Mouse (Mus musculus): ENCODE data around the gene Cpsf4l. TPM values are rescaled to one million over a fixed set of nuclear protein-coding genes. Genes with fewer than 3 reads are reported as not detected.

Gene Cpsf4l
- polyA plus RNA-seq, 1 experiment, result not detected

- Histone ChIP-seq H3K27ac (ENCODE audit: insufficient read depth, low read depth, low read length) (peak overlapping the region; percentile 8; the same call in 1 of the 2 replicates), H3K4me3 (ENCODE audit: insufficient read depth, low read length) (no peak overlapping the region), H3K4me1 (ENCODE audit: control insufficient read depth, insufficient read depth, low read length) (peaks cover 66% of the 10 kb centered on the region)
- no peak for TF ChIP-seq POLR2A (IDR thresholded peaks at IDR 0.05; ENCODE audit: borderline replicate concordance, low read depth, low read length)
- no peak for TF ChIP-seq CTCF (IDR thresholded peaks at IDR 0.05; ENCODE audit: low read depth, low read length)
Measured at GRCm38 (mm10) chr11:113736848-113737552, 27.2 kb upstream of the Cpsf4l start.

DNA sequence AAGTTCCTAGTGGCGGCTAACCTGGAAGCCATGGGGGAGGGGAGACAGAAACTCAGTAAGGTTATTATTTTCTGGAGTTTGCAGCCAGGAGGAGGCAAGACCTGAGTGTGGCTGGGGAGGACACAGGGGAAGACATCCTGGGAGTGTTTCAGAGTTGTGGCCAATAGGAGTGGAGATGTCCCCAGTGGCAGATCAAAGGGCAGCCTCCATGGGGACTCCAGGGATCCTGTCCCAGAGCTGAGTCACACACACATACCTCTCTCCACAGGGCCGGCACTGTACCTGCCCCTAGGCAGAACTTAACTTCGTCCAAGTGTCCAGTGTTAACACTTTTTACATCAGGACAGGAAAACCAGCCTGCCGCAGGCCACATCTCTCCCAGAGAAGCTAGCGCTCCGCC is 25.3 kb upstream of the Cpsf4l start:
- no peak overlapping the region for H3K4me3 ChIP-seq (ENCODE audit: insufficient read depth, low read length)
- H3K27ac ChIP-seq (ENCODE audit: insufficient read depth, low read depth, low read length), result no peak overlapping the region
- TF ChIP-seq CTCF (IDR thresholded peaks at IDR 0.05; ENCODE audit: low read depth, low read length) (no peak), POLR2A (IDR thresholded peaks at IDR 0.05; ENCODE audit: borderline replicate concordance, low read depth, low read length) (no peak)
- H3K4me1 ChIP-seq (ENCODE audit: control insufficient read depth, insufficient read depth, low read length), result peaks cover 84% of the 10 kb centered on the region

GRCm38 (mm10) chr11:113733631-113734364 is 24.0 kb upstream of the Cpsf4l start:
- Histone ChIP-seq H3K4me3 (ENCODE audit: insufficient read depth, low read length) (peak overlapping the region; percentile 16), H3K4me1 (ENCODE audit: control insufficient read depth, insufficient read depth, low read length) (peaks cover 79% of the 10 kb centered on the region), H3K27ac (ENCODE audit: insufficient read depth, low read depth, low read length) (peak overlapping the region; percentile 80)
- TF ChIP-seq POLR2A (IDR thresholded peaks at IDR 0.05; ENCODE audit: borderline replicate concordance, low read depth, low read length) (no peak), CTCF (IDR thresholded peaks at IDR 0.05; ENCODE audit: low read depth, low read length) (no peak)

DNA sequence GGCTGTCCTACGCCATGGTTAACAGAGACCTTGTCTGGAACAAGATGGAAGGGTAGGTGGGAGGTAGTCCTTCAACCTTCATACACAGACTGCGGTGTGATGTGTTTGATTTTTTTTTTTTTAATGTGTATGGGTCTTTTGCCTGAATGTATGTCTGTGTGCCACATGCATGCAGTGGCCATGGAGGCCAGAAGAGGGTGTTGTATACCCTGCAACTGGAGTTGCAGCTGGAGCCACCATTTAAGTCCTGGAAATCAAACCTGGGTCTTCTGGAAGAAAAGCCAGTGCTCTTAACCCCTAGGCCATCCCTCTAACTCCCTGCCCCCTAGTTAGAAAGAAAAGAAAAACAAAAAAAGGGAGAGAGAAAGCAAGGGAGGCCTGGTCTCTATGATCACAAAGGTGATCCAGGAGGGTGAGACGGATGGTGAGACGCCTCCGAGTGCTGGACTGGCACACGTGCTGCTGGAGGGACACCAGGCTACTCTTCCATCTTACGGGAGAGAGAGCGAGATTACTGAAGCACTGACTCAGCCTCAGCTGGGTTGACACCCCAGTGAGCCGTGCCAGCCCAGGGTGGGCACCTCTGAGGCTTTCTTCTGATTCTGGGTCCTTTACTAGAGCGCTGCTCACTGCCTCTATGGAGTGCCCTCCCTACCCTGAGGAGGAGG is 22.3 kb upstream of the Cpsf4l start:
- no peak overlapping the region for H3K4me3 ChIP-seq (ENCODE audit: insufficient read depth, low read length)
- peaks cover 64% of the 10 kb centered on the region for H3K4me1 ChIP-seq (ENCODE audit: control insufficient read depth, insufficient read depth, low read length)
- peak overlapping the region; percentile 80 for H3K27ac ChIP-seq (ENCODE audit: insufficient read depth, low read depth, low read length)
- TF ChIP-seq POLR2A (IDR thresholded peaks at IDR 0.05; ENCODE audit: borderline replicate concordance, low read depth, low read length) (no peak), CTCF (IDR thresholded peaks at IDR 0.05; ENCODE audit: low read depth, low read length) (no peak)

- Histone ChIP-seq H3K4me3 (ENCODE audit: insufficient read depth, low read length) (no peak overlapping the region), H3K4me1 (ENCODE audit: control insufficient read depth, insufficient read depth, low read length) (peaks cover 59% of the 10 kb centered on the region)
Measured at GRCm38 (mm10) chr11:113730879-113731278, 21.1 kb upstream of the Cpsf4l start.

GRCm38 (mm10) chr11:113729917-113730316 is 20.1 kb upstream of the Cpsf4l start:
- TF ChIP-seq POLR2A (IDR thresholded peaks at IDR 0.05; ENCODE audit: borderline replicate concordance, low read depth, low read length), result no peak
- no peak for TF ChIP-seq CTCF (IDR thresholded peaks at IDR 0.05; ENCODE audit: low read depth, low read length)
- peaks cover 51% of the 10 kb centered on the region for H3K4me1 ChIP-seq (ENCODE audit: control insufficient read depth, insufficient read depth, low read length)
- H3K4me3 ChIP-seq (ENCODE audit: insufficient read depth, low read length), result no peak overlapping the region
- no peak overlapping the region for H3K27ac ChIP-seq (ENCODE audit: insufficient read depth, low read depth, low read length)

More at GRCm38 (mm10) chr11:113730879-113731278, 21.1 kb upstream of the Cpsf4l start:
- no peak overlapping the region for H3K27ac ChIP-seq (ENCODE audit: insufficient read depth, low read depth, low read length)
- TF ChIP-seq POLR2A (IDR thresholded peaks at IDR 0.05; ENCODE audit: borderline replicate concordance, low read depth, low read length) (no peak), CTCF (IDR thresholded peaks at IDR 0.05; ENCODE audit: low read depth, low read length) (no peak)

DNA sequence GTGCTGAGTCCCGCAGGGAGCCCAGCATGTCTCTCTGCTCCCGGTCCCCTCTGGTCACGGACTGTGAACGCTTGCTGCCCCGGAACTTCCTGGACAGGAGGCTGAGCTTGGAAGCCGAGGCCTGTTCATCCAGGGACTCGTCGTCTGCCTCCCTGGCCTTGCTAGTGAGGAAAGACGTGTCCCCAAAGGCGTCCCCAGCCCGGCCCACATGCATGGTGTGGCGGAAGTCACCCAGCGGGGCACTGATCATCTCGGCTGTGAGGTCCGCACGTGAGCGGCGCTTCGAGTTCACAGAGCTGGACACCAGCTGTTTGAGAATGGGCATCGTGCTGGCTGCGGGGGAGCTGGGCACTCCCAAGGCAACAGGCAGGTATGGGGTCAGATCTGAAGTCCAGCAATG is 19.4 kb upstream of the Cpsf4l start:
- TF ChIP-seq POLR2A (IDR thresholded peaks at IDR 0.05; ENCODE audit: borderline replicate concordance, low read depth, low read length) (no peak), CTCF (IDR thresholded peaks at IDR 0.05; ENCODE audit: low read depth, low read length) (no peak)
- Histone ChIP-seq H3K27ac (ENCODE audit: insufficient read depth, low read depth, low read length) (no peak overlapping the region), H3K4me3 (ENCODE audit: insufficient read depth, low read length) (no peak overlapping the region), H3K4me1 (ENCODE audit: control insufficient read depth, insufficient read depth, low read length) (peaks cover 44% of the 10 kb centered on the region)

DNA sequence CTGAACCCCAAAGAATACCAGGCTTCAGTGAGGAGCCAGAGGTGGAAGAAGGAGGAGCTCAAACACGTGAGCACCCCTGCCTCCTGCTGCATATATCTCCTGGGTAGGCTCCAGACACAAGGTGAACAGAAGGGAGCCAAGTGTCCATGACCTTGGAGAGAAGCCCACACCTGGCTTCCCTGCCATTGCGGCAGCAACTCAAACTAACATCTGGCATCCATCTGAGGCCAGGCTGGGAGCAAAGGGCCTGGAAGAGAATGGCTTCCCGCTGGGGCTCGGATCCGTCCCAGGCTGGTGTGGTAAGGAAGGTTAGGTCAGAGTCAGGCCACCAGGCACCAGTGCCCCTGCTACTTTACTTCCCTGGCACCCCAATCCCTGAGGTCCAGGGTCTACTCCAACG is 18.2 kb upstream of the Cpsf4l start:
- TF ChIP-seq POLR2A (IDR thresholded peaks at IDR 0.05; ENCODE audit: borderline replicate concordance, low read depth, low read length), result no peak
- TF ChIP-seq CTCF (IDR thresholded peaks at IDR 0.05; ENCODE audit: low read depth, low read length), result no peak
- no peak overlapping the region for H3K27ac ChIP-seq (ENCODE audit: insufficient read depth, low read depth, low read length)
- peaks cover 34% of the 10 kb centered on the region for H3K4me1 ChIP-seq (ENCODE audit: control insufficient read depth, insufficient read depth, low read length)
- no peak overlapping the region for H3K4me3 ChIP-seq (ENCODE audit: insufficient read depth, low read length)

GRCm38 (mm10) chr11:113726994-113727888 is 17.4 kb upstream of the Cpsf4l start:
- no peak overlapping the region for H3K4me3 ChIP-seq (ENCODE audit: insufficient read depth, low read length)
- H3K4me1 ChIP-seq (ENCODE audit: control insufficient read depth, insufficient read depth, low read length), result peaks cover 26% of the 10 kb centered on the region
- H3K27ac ChIP-seq (ENCODE audit: insufficient read depth, low read depth, low read length), result no peak overlapping the region
- TF ChIP-seq CTCF (IDR thresholded peaks at IDR 0.05; ENCODE audit: low read depth, low read length) (no peak), POLR2A (IDR thresholded peaks at IDR 0.05; ENCODE audit: borderline replicate concordance, low read depth, low read length) (no peak)
